Mouse (Mus musculus) granulocyte monocyte progenitor cell, adult 5-6 weeks (primary cell): ENCODE measurements around the gene Sod3. TPM values are rescaled to one million over a fixed set of nuclear protein-coding genes. Genes with fewer than 3 reads are reported as not detected.

Source experiments
- ATAC-seq: replicated peaks from 2 replicates; pipeline ENCODE4 v1.8.0; 2016; ENCODE audit warnings: mild to moderate bottlenecking, moderate TSS enrichment, inconsistent platforms; ENCODE audit not compliant: poor library complexity, severe bottlenecking
- total RNA-seq, 2 experiments: library from RNA; stranded (forward) in 1 of 2; stranded (reverse) in 1 of 2; fragments of 200-712, 200-1000 nt in 1 of 2; fragments of >200 nt in 1 of 2; fragmentation: Nextera tagmentation in 1 of 2; gene quantifications; 2 replicates each; pipeline ENCODE4 v1.2.3; 2014 to 2017

Sod3 gene
- total RNA-seq, 2 experiments from 2014 or later = not detected

GRCm38 (mm10) chr5:52367866-52368840 lies 4.6 kb downstream of the Sod3 start:
- 0 out of 2 replicates have a peak, but pooled peaks have one; percentile 3 for ATAC-seq

GRCm38 (mm10) chr5:52370901-52371300 lies 7.3 kb downstream of the Sod3 start:
- ATAC-seq = no peak

DNA sequence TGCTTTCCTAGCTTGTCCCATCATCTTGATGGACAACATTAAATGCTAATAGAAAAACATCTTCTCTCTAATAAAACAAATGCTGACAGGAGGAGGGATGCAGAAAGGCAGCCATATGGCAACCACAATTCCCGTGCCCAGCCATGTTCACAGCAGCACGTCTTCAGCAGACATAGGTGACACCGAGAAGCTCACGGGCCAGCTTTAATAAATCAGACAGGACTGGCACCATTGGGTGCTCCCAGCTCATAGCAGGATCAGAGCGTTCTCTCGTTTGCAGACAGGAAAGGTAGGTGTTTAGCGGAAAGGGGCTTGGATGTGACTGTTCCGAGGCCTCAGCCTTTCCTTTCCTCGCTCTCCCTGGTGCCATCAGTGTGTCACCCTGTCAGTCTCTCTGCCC lies 12.3 kb downstream of the Sod3 start:
- ATAC-seq = no peak

GRCm38 (mm10) chr5:52382837-52383236 lies 19.2 kb downstream of the Sod3 start:
- no peak for ATAC-seq

- ATAC-seq = peak; percentile 64
Measured at GRCm38 (mm10) chr5:52383748-52384147, 20.2 kb downstream of the Sod3 start.

GRCm38 (mm10) chr5:52386016-52386415 lies 22.4 kb downstream of the Sod3 start:
- ATAC-seq = peak; percentile 69

GRCm38 (mm10) chr5:52388092-52388749 lies 24.6 kb downstream of the Sod3 start:
- no peak for ATAC-seq

GRCm38 (mm10) chr5:52390381-52390780 lies 26.8 kb downstream of the Sod3 start:
- no peak for ATAC-seq

DNA sequence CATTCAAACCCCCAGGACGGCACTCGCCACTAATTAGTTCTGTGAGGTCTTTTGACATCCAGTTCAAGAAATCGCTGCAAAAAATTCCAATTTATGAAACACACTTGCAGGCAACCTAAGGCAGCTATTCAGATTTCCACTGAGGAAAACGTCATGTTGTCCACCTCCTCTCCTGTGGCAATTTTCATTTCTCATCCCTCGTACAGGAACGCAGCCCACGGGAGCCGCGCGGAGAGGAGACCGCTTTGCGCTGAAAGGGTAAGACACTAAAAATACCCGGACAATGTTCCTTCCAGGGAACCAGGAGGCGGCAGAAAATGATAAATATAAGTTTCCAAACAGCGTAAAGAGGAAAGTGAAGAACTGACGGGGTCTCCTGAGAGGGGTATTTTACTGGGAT lies 27.9 kb downstream of the Sod3 start:
- no peak for ATAC-seq

- no peak for ATAC-seq
Measured at GRCm38 (mm10) chr5:52393756-52394155, 30.2 kb downstream of the Sod3 start.

GRCm38 (mm10) chr5:52404373-52404772 lies 40.8 kb downstream of the Sod3 start:
- ATAC-seq = no peak

GRCm38 (mm10) chr5:52408668-52409315 lies 45.2 kb downstream of the Sod3 start:
- ATAC-seq = no peak

DNA sequence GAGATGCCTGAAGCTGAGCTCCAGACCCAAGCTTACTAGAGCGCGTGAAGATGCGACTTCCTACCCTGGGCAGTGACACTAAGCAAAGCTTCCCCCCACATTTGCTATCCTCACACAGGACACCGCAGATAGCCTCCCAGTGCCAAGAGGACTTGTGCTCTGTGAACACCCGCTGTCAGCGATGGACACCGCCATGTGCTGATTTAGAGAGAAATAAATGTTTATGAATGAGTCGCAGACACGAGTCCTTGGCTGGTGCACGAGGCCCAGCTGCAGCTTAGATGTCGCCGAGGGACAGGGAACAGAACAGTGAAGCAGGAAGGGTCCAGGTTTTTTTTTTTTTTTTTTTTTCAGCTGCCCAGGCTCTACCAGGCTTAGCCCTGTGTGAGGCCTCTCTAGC lies 46.6 kb downstream of the Sod3 start:
- ATAC-seq = no peak

GRCm38 (mm10) chr5:52411567-52411966 lies 48.0 kb downstream of the Sod3 start:
- ATAC-seq = peak; percentile 48

- no peak for ATAC-seq
Measured at GRCm38 (mm10) chr5:52415193-52415592, 51.6 kb downstream of the Sod3 start.

GRCm38 (mm10) chr5:52415917-52416316 lies 52.3 kb downstream of the Sod3 start:
- no peak for ATAC-seq

- ATAC-seq = no peak
Measured at GRCm38 (mm10) chr5:52416485-52416884, 52.9 kb downstream of the Sod3 start.
